Mouse (Mus musculus) common myeloid progenitor, adult 5-6 weeks (primary cell): ENCODE measurements around the gene Ech1. TPM values are rescaled to one million over a fixed set of nuclear protein-coding genes. Genes with fewer than 3 reads are reported as not detected.

Source experiments
- ATAC-seq: replicated peaks from 2 replicates; pipeline ENCODE4 v1.8.0; 2016; ENCODE audit warnings: low read depth, mild to moderate bottlenecking, moderate TSS enrichment, inconsistent platforms; ENCODE audit not compliant: poor library complexity, severe bottlenecking
- total RNA-seq: library from RNA; stranded (forward); fragments of 200-1000, 187-1606 nt; gene quantifications from 2 replicates; pipeline ENCODE4 v1.2.3, GENCODE M21; 2017

The Ech1 gene
- total RNA-seq, 1 experiment from 2014 or later: 95.7 TPM

DNA sequence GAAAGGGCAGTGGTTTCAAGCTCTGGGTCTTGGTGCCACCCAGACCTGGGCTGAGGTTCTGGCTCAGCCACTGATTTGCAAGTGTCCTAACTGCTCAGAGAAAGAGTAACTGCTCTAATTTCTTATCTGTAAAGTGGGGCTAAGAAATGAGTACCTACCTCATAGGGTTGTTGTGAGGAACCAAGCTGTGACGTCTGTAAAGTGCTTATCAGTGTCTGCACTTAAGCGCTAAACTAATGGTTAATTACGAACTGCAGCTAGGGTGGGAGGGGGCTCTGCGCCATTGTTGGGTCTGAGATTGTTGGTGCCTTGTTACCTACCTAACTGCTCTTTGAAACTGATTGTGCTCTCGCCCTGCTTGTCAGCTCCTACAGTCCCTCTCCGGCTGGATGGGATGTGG is 7.5 kb upstream of the Ech1 start:
- ATAC-seq: no peak

DNA sequence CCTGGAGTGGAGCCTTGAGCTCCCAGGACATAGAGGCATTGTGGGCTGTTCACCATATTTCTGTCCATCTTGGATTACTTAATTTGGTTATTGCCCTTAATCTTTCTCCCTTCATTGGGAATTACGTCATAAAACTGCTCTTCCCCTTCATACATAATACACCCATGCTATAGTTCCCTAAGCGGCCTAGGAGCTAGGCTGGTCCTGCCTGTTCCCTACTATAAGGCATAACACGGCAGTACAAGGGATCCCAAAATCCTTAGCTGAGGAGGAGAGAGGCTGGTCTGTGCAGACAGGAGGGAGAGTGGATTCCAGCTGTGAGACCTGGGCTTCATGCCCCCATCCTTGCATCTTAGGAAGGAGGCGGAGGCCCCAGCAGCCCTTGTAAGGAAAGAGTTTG is 7.1 kb upstream of the Ech1 start:
- ATAC-seq: no peak

DNA sequence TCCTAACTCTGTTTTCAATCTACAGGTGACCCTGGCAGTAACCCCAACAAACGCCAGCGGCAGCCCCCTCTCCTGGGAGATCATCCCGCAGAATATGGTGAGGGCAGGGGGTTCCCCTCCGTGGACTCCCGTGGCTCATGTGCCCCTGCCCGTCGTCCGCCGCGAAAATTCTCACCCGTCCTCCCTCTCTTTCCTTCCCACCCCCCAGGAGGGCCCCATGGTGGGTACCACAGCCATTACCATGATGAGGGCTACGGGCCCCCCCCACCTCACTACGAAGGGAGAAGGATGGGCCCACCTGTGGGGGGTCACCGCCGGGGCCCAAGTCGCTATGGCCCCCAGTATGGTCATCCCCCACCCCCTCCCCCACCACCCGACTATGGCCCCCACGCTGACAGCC is 6.6 kb upstream of the Ech1 start:
- no peak for ATAC-seq

DNA sequence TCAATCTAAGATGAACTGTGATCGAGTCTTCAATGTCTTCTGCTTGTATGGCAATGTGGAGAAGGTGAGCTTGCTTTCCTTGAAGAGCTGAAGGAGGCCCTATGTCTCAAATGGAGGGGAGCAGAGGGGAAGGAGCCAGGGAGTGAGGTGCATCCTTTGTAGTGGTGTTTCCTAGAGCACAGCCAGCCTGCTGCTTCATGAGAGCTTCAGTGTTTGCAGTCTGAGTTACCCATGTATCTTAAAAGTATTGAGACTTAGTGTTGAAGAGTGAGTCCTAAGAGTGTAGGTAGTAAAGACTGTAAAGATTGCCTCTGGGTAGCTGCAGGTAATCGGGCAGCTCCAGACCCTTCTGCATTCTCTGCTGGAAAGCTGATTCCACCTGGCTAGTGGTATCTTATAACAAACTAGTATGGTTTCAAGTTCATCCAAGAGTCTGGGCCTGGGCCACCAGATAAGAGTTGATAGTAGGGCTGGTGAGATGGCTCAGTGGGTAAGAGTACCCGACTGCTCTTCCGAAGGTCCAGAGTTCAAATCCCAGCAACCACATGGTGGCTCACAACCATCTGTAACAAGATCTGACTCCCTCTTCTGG is 6.1 kb upstream of the Ech1 start:
- ATAC-seq: no peak

DNA sequence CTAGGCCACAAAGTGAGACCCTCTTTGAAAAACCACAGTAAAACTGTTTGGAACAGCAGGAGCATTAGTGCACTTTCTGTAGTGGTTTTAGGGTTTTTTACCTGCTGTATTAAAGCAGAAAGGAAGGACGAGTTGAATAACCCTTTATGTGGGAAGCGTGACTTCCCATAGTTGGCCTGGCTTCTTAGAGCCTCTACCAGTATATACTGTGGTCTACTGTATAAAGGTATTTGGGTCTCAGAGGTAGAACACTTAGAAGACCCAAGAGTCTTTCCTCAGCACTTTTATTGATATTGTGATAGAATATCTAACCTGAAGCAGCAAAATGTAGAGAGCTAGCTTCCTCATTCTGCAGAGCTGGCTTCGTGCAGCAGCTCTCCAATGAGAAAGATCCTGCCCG is 5.4 kb upstream of the Ech1 start:
- no peak for ATAC-seq

DNA sequence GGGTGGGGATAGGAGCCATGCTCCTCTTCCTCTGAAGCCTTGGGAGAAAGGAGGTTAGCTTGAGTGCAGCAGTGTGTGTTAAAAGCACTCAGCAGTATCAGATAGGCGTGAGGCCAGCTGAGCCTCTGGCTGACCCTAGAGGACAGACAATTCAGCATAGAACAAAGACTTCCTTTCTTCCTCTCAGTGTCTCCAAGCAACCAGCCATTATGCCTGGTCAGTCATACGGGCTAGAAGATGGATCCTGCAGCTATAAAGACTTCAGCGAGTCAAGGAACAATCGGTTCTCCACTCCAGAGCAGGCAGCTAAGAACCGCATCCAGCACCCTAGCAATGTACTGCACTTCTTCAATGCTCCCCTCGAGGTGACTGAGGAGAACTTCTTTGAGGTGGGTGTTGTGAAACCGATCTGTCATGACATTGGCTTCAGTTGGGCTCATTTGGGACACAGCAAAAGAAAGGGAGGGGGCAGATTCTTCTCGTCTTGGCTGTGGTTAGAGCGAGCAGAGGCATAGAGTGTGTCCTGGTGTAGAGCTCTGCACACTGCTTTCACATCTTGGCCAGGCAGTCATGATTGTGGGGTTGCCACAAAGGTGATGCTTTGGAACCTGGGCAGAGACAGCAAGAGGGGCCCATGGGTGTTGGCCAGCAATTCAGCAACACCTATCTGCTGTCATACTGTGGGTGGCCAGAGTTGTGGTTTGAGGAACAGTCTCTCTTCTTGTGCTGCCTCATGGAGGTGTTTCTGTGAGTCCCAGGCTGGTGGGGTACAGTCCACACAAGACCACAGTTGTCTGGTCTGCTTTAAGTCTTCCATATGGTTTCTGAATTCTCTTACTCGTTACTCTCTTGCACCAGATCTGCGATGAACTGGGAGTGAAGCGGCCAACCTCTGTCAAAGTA is 4.4 kb upstream of the Ech1 start:
- ATAC-seq: no peak

DNA sequence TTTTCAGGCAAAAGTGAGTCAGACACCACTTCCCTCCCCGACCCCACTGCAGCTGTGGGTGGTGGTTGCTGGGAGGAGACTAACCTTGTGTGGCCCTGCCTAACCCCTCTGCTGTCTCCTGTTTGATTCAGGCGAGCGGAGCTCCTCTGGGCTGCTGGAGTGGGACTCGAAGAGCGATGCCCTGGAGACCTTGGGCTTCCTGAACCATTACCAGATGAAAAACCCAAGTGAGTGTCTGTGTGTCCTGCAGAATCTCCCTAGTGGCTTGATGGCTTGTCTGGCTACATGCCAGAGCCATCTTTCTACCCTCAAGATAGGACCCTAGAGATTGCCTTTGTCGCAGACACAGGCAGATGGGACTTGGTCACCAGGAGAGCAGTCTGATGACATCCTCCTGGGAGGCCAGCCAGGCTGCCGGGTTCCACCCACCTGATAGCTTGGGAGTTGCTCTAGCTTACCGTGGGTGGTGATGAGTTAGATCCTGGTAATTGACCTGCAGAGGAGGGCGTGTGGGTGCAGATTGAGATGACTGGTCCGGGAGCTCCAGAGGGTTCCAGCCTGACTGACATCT is 3.7 kb upstream of the Ech1 start:
- ATAC-seq: no peak

DNA sequence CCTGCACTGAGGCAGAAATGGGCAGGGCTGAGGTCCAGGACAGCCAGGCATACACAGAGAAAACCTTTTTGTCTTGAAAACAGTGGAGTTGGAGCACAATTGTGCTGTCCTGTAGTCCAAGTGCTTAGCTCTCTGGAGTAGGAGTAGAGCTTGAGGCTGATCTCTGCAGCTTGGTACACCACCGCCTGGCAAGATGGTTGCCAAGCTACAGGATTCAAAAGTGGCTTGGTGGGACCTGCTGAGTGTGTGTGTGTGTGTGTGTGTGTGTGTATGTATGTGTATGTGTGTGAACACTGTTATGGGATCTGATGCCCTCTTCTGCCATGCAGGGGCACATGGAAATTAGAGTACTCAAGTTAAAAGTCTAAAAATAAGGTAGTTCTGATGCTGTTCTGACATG is 2.5 kb upstream of the Ech1 start:
- ATAC-seq: no peak

DNA sequence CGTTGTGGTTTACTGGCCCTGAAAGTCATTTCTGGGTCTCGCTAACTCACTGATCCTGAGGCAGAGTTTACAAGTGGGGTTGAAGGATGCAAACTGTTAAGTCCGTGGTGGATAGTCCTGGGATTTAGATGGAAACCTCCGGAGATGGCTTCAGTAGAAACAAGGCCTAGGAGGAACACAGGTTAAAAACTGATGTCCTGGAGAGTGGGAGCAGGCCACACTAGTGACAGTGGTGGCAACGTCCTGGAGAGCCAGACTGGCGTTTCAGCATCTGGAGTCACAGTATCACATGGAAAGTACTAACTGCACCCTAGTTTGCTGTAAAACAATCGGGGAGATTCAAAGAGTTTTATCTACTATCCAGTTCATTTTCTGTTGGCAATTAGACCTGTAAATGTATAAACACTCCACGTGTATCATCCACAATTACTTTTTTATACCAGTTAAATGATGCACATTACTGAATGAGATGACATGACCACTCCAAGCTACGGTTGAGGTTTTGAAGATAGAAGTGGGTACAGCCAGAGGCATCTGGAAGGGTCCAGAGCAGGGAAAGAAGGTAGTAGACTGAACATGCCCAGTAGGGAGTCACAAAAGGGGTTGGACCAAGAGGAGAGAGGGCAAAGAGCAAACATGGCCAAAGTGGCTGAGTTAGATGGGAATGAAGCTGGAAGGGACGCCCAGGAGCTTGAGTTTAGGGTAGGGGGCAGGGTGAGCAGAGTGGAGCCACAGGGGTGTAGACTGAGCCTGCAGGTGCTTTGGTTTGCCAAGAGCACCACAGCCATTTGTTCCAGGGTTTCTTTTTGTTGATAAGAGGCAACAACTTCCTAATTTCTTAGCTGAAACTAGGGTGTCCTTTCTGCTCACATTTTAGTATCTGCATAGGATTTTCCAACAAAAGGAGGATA is 1.8 kb upstream of the Ech1 start:
- no peak for ATAC-seq

DNA sequence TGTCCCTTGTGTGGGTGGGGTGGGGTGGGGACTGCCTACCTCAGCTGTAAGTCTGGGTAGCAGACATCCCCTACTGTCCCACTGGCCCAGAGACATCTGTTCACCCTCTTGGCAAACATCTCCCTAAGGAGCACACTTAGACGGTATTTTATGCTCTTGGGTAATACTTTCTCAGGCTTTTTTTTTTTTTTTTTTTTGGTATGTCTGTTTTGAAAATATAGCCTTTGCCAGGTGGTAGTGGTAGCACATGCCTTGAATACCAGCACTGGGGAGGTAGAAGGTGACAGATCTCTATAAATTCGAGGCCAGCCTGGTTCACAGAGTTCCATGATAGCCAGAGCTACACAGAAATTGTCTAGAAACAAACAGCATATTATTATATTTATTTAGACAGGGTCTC is 1.1 kb upstream of the Ech1 start:
- no peak for ATAC-seq

DNA sequence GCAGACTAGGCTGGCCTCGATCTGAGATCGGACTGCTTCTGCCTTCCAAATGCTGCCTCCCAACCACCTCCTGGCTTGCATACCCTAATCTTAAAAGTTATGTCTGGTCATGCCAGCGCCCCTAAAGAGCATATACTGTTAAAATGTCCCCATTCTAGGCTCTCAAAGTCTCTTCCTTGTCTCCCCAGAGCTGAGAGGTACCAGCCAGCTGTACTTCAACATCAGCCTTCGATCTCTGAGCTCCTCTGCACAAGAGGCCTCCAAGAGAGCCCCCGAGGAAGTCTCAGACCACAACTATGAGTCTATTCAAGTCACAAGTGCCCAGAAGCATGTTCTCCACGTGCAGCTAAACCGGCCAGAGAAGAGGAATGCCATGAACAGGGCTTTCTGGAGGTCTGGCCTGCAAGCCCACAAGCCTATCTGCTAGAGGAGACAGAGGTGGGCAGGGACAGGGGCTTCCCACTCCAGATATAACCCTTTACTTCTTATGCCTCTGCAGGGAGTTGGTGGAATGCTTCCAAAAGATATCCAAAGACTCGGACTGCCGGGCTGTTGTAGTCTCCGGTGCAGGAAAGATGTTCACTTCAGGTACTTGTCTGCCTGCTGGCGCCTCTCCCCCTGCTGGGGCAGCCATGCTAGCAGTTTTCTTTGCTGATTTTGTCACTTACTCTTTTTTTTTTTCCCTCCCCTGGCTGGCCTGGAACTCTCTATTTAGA is 827 bp downstream of the Ech1 start:
- peak; percentile 11; the same call in 1 of the 2 replicates for ATAC-seq

DNA sequence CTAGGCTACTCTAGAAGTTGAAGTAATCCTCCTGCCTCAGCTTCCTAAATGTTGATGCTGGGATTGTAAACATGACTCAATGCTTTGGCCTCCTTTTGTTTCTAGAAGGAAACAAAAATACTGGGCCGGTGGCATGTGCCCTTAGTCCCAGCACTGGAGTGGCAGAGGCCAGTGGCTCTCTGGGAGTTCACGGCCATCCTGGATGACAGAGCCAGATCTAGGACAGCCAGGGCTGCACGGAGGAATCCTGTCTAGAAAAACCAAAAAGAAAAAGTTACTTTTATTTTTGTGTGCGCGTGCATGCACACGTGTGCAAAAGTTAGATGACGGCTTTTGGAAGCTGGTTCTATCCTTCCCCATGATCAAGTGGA is 1.4 kb downstream of the Ech1 start:
- ATAC-seq: no peak

DNA sequence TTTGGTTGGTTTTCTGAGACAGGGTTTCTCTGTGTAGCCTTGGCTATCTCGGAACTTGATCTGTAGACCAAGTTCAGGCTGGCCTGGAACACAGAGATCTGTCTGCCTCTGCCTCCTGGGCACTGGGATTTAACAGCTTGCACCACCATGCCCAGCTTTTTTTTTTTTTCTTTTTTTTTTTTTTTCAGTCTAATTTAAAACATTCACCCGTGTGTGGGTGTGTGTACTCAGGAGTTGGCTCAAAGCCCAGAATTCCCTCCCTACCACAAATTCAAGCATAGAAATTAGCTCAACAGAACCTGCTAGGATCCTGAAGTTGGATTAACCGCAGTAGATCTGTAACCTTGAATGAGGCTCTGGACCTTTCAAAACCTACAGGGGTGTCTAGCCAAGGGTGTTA is 2.3 kb downstream of the Ech1 start:
- ATAC-seq: no peak

DNA sequence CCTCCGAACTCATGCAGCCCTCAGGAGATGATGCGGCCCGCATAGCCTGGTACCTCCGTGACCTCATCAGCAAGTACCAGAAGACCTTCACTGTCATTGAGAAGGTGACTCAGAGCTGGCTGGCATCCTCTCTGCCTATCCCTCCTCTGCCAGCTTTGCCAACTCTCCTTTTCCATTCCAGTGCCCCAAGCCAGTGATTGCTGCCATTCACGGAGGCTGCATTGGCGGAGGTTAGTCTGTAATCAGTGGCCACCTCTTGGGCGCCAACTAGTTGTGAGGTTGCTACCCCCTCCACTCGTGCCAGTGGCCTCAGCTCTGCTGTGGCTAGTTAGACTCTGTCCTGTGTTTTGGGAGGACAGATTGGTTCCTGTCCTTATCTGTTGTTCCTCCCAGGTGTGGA is 4.8 kb downstream of the Ech1 start:
- no peak for ATAC-seq

DNA sequence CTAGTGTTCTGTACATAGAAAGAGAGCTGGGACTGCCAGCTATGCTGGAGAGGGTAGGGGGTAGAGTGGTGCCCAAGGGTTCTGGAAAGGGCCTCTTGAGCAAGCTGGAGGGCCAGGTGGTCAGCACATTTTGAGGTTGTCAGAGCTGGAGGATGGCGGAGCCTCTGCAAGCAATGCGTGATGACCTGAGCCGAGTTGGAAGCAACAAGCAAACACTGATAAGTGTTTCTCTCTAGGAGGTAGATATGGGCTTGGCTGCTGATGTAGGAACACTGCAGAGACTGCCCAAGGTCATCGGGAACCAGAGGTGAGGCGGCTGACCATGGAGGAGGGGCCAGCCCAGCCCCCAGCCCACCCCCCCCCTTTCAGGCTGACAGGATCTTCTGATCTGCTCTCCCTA is 6.0 kb downstream of the Ech1 start:
- ATAC-seq: no peak

DNA sequence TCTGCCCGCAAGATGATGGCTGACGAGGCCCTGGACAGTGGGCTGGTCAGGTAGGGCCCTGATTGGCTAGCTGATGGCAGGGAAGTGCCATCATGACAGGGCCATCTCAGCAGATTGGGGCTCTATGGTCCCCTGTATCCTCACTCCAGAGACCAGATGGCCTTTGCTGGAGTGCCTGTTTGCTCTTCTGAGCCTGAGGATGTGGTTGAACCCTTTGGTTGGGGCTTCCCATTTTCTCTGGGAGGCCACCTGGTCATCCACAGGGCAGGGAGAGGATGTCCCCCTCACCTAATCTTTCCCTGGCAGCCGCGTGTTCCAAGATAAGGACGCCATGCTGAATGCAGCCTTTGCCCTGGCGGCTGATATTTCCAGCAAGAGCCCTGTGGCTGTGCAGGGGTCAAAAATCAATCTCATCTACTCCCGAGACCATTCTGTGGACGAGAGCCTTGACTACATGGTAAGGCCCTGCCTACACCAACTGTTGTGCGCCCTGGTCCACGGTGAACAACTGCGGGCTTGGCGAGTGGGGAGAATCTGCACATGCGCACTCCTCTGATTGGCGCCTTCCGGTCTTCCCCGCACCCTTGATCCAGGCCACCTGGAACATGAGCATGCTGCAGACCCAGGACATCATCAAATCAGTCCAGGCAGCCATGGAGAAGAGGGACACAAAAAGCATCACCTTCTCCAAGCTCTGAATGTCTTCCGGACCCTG is 6.6 kb downstream of the Ech1 start:
- peak; percentile 21 for ATAC-seq

DNA sequence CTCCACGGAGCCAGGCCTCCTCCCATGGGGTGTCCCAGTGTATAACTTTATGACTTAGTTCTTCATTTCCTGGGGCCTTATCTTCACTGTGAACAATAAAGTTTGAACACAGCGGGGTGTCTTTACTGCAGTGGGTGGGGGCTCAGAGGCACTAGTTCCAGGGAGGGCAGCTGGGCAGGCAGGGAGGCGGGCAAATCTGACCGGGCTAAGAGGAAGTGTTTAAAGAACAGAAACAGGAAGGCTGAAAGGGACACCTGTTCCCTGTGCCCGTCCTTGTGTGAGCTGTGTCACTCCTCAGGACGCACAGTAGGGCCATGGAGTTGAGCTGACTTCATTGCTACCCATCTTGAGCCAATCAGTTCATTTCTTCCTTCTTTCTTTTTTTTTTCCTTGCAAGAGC is 7.1 kb downstream of the Ech1 start:
- ATAC-seq: peak; percentile 46; the same call in 1 of the 2 replicates

DNA sequence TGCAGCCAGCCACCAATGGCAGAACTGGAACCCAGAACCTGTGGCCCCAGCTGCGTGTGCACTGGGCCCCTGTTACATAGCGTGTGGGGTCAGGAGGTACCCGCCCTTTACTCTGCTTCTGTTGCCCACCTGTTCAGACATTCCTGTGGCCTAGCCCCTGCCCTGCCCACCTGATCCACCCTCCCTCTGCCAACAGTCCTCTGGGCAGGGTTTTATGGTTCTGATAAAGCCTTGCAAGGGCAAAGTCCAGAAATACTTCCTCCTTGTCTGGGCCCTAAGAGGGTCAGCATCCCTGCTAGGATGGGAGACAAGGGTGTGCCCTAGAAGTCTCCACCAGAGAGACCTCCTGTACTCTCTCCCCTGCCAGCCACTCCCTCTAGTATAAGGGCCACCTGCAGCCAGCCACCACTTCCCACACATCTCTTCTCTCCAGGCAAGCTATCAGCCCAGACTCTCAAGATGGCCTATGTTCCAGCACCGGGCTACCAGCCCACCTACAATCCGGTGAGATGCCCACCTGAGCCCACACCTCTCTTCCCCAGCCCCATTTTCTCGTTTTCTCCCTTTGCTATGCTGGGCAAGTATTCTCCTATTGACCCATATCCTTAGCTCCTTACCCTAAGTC is 8.8 kb downstream of the Ech1 start, which contains the start of gene Lgals4:
Gene Lgals4, plus strand, starts transcription at position 132 of the 625 bp plus-strand sequence.
- no peak for ATAC-seq

DNA sequence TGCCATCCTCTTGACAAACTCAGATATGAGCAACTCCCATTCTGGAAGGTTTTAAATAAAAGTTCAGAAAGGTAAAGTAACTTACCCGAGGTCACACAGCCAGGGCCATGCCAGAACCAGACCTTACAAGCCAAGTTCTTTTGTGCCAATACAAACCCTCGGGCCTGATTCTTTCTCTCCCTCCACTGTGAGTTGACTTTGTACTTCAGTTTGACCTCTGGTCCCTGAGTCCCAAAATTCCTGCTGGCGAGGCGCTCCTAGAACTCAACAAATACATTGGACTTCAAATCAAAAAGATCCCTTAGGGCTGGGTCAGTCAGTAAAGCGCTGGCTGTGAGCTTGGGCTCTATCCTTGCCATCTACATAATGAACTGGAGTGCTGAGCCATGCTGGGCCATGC is 11.9 kb downstream of the Ech1 start:
- no peak for ATAC-seq
